Mouse (Mus musculus): ENCODE data around the gene Sema3g.

DNA sequence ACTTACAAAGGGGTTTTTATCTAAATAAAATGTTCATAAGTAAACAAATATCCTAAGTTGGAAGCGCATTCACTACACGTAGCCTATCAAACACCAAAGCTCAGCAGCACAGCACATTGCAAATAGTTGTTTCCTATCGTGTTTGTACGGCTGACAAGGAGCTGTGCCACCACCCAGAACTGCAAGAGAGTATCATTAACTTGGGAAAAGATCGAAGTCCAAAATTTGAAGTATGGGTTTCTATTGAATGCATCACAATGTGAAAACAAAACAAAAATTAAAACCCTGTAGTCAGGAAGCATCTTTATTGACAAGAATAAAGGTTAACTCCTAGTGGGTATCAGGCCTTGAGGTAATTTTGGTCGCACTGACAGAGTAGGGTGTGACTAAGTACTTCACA, 30.7 kb downstream of the Sema3g start:
- TF ChIP-seq TAL1 (conservative IDR thresholded peaks at IDR 0.05; ENCODE audit: low read depth, low read length) (no peak), CTCF (IDR thresholded peaks at IDR 0.05; ENCODE audit: low read depth, low read length) (no peak), GATA2 (IDR thresholded peaks at IDR 0.05; ENCODE audit: borderline replicate concordance, low read depth, low read length) (no peak), POLR2AphosphoS5 (IDR thresholded peaks at IDR 0.05; ENCODE audit: insufficient replicate concordance, low read depth, low read length) (no peak), GATA1 (IDR thresholded peaks at IDR 0.05; ENCODE audit: borderline replicate concordance, low read length) (no peak)

All from G1E (cell line).